Mouse (Mus musculus) cerebellum, adult 11 months (tissue): ENCODE results near the gene Bbs10.
A peak's percentile ranks its signal among the peaks of the same experiment; 100 is the strongest.

Experiments
- DNase-seq: peaks from one replicate; pipeline ENCODE4 v3.0.0; 2022

Gene Bbs10

DNA sequence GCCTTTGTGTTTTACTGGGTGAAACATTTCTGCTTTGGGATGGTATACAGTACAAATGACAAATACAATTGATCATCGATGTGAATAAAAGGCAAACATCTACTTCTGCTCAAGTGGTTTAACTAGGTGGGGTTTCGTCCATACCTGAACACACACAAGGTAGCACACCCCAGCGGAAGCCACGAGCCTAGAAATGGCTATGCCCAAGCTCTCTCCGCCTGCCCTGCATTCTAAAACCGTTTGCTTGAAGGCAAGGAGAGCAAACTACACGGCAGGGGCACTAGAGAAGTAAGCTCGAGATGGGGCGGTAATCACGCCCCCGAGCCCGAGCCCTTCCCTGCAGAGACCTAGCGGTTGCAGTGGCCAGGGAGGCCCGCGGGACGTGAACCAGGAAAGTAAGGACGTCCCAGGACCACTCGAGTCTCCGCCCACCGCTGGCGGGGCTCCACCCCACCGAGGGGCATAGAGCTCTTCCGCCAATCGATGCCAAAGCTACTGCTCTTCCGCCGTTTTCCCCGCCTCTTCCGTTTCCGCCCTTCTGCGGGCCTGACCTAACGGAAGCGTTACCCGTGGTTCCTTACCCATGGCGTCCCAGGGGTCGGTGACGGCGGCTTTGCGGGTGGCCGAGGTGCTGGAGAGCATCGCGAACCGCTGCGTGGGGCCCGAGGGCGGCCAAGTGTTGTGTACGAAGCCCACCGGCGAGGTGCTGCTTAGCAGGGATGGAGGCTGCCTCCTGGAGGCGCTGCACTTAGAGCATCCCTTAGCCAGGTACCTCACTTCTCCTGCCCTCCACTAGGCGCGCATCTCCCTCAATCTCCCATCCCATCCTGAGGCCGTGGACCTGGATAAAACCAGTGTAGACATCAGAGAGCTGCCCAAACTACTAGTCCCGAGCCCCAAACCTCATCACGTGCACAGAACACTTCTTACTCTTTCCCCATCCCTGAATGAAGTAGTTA, at the start of gene Bbs10:
Bbs10 (plus strand) TSS at position 540 of the 959 bp plus-strand sequence.
- DNase-seq = peak; percentile 96

DNA sequence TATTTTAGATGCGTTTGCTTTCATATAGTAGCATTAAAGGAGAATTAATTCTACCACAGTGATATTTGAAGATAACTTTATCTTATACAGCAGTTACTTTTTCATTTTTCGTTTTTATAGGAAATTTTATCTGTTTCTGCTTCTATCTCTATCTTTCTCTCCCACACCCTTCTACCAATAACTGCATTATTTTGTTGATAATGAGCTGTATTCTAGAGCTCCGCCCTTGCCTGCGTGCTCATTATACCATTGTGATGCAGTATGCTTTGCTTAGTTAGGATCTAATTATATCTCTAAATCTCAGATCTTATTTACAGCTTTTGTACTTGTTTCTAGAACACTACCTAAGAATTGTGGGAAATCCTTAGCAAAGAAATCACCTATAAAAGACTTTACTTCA, 48.3 kb upstream of the Bbs10 start:
- no peak for DNase-seq

DNA sequence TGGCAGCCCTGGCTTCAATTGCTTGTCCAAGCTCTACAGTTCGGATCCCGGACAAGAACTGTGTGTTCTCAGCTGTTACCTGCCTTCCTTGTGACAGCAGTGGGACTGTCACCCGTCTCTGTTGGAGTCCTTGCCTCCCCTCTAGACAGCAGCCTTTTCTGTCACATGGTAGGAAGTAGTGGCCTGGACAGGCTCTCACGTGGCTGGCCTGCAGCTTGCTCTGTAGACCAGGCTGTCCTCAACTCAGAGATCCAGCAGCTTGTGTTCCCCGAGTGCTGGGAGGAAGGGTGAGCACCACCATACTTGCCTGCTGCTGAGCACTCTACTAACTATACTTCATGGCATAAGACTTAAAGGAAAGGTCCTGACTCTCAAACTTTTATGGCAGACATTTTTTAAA, 46.8 kb upstream of the Bbs10 start:
- no peak for DNase-seq

- no peak for DNase-seq
Measured at GRCm38 (mm10) chr10:111255228-111255627, 43.3 kb upstream of the Bbs10 start.

DNA sequence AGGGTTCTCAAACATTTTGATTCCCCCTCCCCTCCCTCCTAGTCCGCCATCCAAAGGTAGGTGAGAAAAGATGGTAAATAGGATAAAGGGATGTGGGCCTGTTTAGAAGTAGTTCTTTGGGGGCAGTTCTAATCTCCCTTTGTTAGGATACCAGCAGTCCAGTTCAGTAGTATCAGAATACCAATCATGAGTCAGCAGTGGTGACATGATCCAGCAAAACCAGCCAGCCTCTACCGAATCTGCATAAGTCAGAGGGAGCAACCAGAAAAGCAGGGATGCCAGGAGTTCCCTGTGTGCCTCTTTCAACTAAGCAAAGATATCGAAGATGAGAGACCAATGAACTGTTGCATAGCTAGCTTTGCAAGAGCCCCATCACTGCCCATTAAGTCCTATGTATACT, 42.3 kb upstream of the Bbs10 start:
- no peak for DNase-seq

GRCm38 (mm10) chr10:111257358-111257757, 41.1 kb upstream of the Bbs10 start:
- no peak for DNase-seq

- no peak for DNase-seq
Measured at GRCm38 (mm10) chr10:111258256-111258655, 40.2 kb upstream of the Bbs10 start.

DNA sequence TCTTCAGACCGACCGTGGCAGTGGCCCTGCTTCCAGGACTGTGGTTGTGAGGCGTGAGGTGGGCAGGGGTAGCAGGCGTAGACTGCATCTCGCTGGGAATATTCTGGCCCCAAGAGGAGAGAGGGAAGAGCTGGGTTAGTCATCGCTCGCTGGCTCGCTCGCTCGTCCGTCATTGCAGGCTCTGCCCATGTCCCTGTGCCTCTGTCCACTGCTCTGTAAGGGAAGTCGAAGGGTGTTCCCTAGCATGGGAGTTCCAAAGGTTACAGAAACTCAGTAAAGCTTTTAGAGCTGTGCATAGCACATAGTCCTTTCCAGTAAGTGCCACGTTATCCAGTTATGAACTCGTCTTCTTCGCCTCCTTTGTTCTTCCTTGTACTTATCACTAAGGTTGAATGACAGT, 26.8 kb upstream of the Bbs10 start:
- no peak for DNase-seq

DNA sequence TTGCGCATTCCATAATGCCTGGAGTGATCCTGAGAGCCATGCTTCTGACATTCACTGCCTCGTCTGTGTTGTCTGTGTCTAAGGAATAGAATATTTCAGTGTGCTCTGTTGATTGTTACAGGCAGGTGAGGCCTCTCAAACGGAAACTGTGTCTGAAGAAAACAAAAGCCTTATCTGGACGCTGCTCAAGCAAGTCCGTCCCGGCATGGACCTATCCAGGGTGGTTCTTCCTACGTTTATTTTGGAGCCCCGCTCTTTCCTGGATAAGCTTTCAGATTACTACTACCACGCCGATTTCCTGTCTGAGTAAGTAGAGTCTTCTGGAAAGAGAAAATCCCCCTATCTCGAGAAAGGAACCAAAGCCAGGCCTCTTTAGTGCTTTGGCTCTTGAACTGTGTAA, 25.6 kb upstream of the Bbs10 start:
- DNase-seq = no peak

DNA sequence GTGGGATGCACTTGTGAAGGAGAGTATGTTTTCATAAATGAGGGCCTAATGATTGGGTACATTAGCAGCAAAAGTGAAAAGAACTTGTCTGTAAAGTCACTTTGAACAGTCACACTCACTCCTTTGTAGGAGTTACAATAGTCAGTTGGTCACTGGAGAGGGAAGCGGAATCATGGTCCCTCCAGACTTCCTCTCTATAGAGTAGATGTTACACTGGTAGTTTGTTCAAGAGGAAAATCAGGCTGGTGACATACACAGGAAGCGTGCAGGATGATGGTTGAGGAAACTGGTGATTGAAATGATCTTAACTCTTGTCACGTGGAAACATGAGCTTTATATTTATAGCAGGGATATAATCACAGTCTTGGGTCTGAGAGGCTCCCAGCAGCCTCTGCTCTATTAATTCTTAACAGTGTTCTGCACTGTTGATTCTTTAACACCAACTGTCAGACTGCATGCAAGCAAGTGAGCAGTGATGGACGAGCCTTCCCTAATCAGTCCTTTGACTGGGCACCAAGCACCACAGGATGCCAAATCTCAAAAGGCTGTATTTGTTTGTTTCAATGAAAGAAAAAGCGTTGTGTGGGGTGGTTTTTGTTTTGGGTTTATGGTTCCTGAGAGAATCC, 24.9 kb upstream of the Bbs10 start:
- DNase-seq = no peak

GRCm38 (mm10) chr10:111275822-111276221, 22.7 kb upstream of the Bbs10 start:
- no peak for DNase-seq

GRCm38 (mm10) chr10:111297631-111298030, 848 bp upstream of the Bbs10 start:
- no peak for DNase-seq

- no peak for DNase-seq
Measured at GRCm38 (mm10) chr10:111299591-111299990, 1.1 kb downstream of the Bbs10 start.

- no peak for DNase-seq
Measured at GRCm38 (mm10) chr10:111301041-111301440, 2.6 kb downstream of the Bbs10 start.

GRCm38 (mm10) chr10:111302486-111302885, 4.0 kb downstream of the Bbs10 start:
- no peak for DNase-seq

DNA sequence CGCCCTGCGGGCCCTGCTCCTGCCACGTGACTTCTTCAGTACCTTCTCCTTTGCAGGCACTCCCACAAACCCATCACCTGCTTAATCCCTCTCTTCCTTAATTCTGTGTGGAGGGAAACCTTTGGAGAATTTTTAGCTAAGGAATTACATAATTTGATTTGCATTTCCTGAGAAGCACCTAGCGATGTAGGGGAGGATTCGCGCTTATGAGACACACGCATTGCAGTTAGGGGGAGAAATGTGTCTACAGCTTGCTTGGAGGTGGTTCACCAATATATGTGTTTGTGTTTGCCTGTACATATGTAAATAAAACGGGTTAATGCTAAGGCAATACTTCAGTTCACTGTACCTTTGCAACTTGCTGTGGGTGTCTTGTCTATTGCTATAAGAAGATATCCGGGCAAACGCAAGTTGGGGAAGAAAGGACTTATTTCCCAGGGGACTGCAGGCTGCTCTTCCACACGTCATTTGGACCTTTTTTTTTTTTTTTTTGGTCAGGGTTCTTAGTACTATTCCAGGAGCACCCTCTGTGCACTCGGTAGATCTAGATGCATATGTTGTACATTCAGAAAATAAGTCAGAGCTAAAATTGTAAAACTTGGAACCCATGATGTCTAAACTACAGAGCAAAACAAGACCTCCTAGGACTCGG, 10.5 kb downstream of the Bbs10 start:
- DNase-seq = no peak

DNA sequence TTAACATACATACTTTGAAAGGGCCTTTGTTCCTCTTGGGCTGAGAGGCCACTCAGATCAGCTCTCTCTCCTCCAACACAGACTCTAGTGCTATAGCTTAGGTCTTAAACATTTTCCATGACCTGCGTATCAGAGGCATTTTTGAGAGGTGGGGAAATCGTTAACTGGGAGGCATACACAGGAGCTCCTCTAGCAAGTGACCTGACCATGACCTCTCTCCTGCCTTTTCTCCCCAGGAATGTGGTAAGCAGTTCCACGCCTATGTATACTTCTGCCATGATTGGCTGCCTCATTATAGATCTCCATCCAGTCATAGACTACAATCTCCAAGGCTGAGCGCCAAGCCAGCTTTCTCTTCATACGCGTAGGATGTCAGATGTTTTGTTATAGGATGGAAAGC, 14.8 kb downstream of the Bbs10 start:
- DNase-seq = no peak

DNA sequence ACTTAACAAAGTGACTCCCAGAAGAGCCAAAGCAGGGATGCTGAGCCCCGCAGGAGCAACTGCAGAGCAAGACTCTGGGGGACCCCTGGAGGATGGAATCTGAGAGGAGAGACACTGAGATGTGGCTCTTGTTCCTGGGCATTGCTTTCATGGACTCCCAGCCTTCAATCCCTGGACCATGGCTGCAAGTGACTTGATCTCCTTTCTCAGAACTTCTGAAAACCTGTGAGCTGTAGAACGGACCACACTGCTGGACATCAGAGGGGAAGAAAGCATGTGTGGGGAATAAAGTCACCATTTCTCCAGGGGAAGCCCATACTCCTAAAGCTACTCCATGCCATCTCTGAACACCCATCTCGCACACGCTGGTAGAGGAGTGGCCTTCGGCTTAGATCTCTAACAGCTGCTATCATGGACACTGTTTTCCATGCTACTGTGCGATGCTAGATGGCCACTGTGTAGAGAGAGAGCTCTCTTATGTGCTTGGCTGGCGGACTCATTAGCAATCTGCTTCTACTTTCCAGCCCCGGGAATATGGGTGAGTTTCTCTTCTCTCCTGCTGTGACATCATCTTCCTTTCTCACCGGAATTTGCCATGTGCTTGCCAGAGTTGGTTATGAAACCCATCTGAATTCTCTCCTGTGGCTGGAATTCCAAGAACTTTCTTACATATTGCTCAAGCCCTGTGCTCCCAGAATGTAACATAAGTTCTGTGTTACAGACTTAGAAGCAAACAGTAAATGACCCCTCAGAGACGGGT, 16.3 kb downstream of the Bbs10 start:
- DNase-seq = no peak

DNA sequence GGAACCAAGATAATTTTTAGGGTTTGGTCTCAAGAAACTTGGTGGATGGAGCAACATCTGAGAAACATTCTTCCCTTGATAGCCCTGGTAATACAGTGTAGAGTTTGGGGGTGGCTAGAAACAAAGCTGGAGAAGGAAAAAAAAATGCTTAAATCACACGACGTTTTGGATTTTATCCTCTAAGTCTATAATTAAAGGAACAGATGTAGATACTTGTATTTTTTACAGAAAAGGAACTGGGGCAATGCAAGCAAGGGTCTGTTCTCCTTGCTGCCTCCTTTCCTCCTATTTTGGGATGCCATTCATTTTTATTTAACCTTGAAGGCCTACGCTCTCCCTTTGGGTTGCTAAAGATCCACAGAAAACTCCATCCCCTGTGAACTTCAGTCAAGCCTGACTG, 17.5 kb downstream of the Bbs10 start:
- DNase-seq = no peak

- DNase-seq = no peak
Measured at GRCm38 (mm10) chr10:111318021-111318420, 19.5 kb downstream of the Bbs10 start.

GRCm38 (mm10) chr10:111318805-111319500, 20.5 kb downstream of the Bbs10 start:
- DNase-seq = no peak

DNA sequence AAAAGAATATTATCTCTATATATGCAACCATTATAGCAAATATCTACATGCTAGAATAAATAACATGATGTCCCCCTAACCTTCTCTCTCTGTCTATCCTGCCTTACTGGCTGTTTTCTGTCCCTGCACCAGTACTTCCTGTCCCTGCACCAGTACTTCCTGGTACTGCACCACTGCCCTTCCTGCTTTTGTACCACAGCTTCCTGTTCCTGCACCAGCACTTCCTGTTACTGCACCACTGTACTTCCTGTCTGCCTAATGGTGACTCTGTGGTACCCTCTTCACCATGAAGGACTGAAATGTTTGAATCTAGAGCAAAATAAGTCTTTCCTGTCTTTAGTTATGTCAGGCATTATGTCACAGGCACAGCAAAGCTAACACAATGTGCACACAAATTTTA, 22.1 kb downstream of the Bbs10 start:
- no peak for DNase-seq
